Mouse (Mus musculus): Measurements from ENCODE around the gene Taar6. TPM values are rescaled to one million over a fixed set of nuclear protein-coding genes. Genes with fewer than 3 reads are reported as not detected.

Gene Taar6
- polyA plus RNA-seq, 1 experiment from 2014 or later, result not detected

- H3K27ac ChIP-seq (replicated peaks), result no peak overlapping the region
- DNase-seq (ENCODE audit: low spot score), result no peak
- no peak overlapping the region for H3K4me3 ChIP-seq
- 88% methylated on average over 6 of the region's 6 CpGs for WGBS
- no peaks in the 10 kb centered on the region for H3K36me3 ChIP-seq
- no peaks in the 10 kb centered on the region for H3K27me3 ChIP-seq (ENCODE audit: low read depth, poor library complexity, severe bottlenecking)
- H3K4me1 ChIP-seq, result no peaks in the 10 kb centered on the region
- H3K9me3 ChIP-seq (replicated peaks), result no peaks in the 10 kb centered on the region
Measured at GRCm38 (mm10) chr10:23964921-23965610, 20.4 kb downstream of the Taar6 start.

DNA sequence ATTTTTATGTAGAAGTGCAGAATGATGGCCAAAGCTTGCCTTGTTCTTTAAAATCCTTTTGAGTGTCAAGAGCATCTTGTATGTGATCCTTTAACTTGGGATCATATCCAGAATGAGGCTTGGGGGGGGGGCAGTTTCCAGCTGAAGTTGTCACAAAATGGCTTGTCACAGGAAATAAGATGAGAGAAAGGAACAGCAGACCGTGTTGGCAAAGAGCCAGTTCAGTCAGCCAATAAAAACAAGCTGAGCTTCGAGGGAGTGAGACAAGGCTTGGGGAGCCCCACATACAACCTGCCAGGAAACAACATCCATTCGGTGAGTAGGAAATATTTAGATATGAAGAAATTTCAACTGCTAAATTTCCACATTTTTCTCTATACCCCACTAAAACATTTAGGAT is 22.0 kb downstream of the Taar6 start:
- Histone ChIP-seq H3K27ac (replicated peaks) (no peak overlapping the region), H3K9me3 (replicated peaks) (no peaks in the 10 kb centered on the region), H3K27me3 (ENCODE audit: low read depth, poor library complexity, severe bottlenecking) (no peaks in the 10 kb centered on the region), H3K4me3 (no peak overlapping the region), H3K4me1 (no peaks in the 10 kb centered on the region), H3K36me3 (no peaks in the 10 kb centered on the region)
- 84% methylated on average over 3 of the region's 3 CpGs for WGBS
- DNase-seq (ENCODE audit: low spot score), result no peak

- Histone ChIP-seq H3K4me3 (no peak within 1 kb of the TSS), H3K4me1 (no peaks in the 10 kb centered on the region), H3K36me3 (no peaks in the 10 kb centered on the region), H3K9me3 (replicated peaks) (no peaks in the 10 kb centered on the region), H3K27ac (replicated peaks) (no peak within 1 kb of the TSS), H3K27me3 (ENCODE audit: low read depth, poor library complexity, severe bottlenecking) (no peaks in the 10 kb centered on the region)
- WGBS, result 95% methylated on average over 13 of the region's 13 CpGs
- no peak for DNase-seq (ENCODE audit: low spot score)
Measured at GRCm38 (mm10) chr10:23960444-23960915, 25.0 kb downstream of the Taar6 start, which contains the start of gene Taar4. Gene Taar4 (plus strand): TSS chr10:23960494.

DNA sequence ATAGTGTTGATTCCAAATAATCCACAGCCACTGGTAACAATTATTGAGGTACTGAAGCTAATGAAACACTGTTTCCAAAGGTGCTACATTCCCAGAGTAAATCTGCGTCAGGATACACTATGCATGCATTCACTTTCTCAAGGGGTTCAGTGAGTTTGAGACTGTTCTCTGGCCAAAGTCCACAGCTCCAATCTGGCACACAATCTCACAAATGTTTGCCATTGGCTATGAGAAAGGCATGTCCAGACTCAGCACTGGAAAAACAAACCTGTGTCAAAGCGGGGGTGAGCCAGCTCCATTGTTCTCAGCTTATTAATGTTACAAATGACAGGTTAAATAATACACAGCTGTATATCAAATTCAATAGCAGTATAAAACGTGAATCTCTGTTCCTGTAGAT is 26.4 kb downstream of the Taar6 start:
- Histone ChIP-seq H3K9me3 (replicated peaks) (no peaks in the 10 kb centered on the region), H3K4me3 (no peak overlapping the region), H3K36me3 (no peaks in the 10 kb centered on the region), H3K4me1 (no peaks in the 10 kb centered on the region), H3K27me3 (ENCODE audit: low read depth, poor library complexity, severe bottlenecking) (no peaks in the 10 kb centered on the region), H3K27ac (replicated peaks) (no peak overlapping the region)
- no peak for DNase-seq (ENCODE audit: low spot score)
- 70% methylated on average over 3 of the region's 3 CpGs for WGBS

- H3K27ac ChIP-seq (replicated peaks), result no peak overlapping the region
- DNase-seq (ENCODE audit: low spot score), result no peak
- no peaks in the 10 kb centered on the region for H3K4me1 ChIP-seq
- H3K27me3 ChIP-seq (ENCODE audit: low read depth, poor library complexity, severe bottlenecking), result no peaks in the 10 kb centered on the region
- H3K4me3 ChIP-seq, result no peak overlapping the region
- WGBS, result 88% methylated on average over 6 of the region's 6 CpGs
- no peaks in the 10 kb centered on the region for H3K9me3 ChIP-seq (replicated peaks)
- H3K36me3 ChIP-seq, result no peaks in the 10 kb centered on the region
Measured at GRCm38 (mm10) chr10:23951714-23952113, 33.7 kb downstream of the Taar6 start.

- H3K4me1 ChIP-seq, result no peaks in the 10 kb centered on the region
- DNase-seq (ENCODE audit: low spot score), result no peak
- H3K27ac ChIP-seq (replicated peaks), result no peak within 1 kb of the TSS
- H3K9me3 ChIP-seq (replicated peaks), result no peaks in the 10 kb centered on the region
- WGBS, result 88% methylated on average over 16 of the region's 16 CpGs
- no peak within 1 kb of the TSS for H3K4me3 ChIP-seq
- no peaks in the 10 kb centered on the region for H3K27me3 ChIP-seq (ENCODE audit: low read depth, poor library complexity, severe bottlenecking)
- H3K36me3 ChIP-seq, result no peaks in the 10 kb centered on the region
Measured at GRCm38 (mm10) chr10:23949508-23950005, 35.9 kb downstream of the Taar6 start, which contains the start of gene Taar3. Gene Taar3 (plus strand): TSS chr10:23949558.

GRCm38 (mm10) chr10:23948026-23948425 is 37.4 kb downstream of the Taar6 start:
- WGBS, result 81% methylated on average over 7 of the region's 7 CpGs
- H3K9me3 ChIP-seq (replicated peaks), result no peaks in the 10 kb centered on the region
- H3K36me3 ChIP-seq, result no peaks in the 10 kb centered on the region
- no peaks in the 10 kb centered on the region for H3K4me1 ChIP-seq
- no peak for DNase-seq (ENCODE audit: low spot score)
- H3K27me3 ChIP-seq (ENCODE audit: low read depth, poor library complexity, severe bottlenecking), result no peaks in the 10 kb centered on the region
- H3K4me3 ChIP-seq, result no peak overlapping the region
- H3K27ac ChIP-seq (replicated peaks), result no peak overlapping the region

DNA sequence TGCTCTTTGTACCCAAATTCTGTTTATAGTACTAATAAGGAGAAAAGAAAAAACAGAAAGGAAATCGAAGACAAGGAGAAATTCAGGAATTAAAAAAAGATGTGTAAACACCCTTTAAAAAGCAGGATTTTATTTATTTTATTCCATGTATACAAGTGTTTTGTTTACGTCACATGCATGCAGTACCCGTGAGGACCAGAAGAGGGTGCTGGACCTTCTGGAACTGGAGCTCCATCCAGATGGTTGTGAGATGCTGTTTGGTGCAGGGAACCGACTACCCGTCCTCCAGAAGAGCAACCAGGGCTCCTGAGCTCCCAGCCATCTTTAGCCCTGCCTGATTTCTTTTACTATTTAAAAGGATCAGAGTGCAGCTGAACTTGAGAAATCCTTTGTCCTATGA is 43.0 kb downstream of the Taar6 start:
- DNase-seq (ENCODE audit: low spot score), result no peak
- H3K36me3 ChIP-seq, result no peaks in the 10 kb centered on the region
- H3K27ac ChIP-seq (replicated peaks), result no peak overlapping the region
- H3K4me3 ChIP-seq, result no peak overlapping the region
- H3K4me1 ChIP-seq, result peaks cover 8% of the 10 kb centered on the region; the same call in 1 of the 2 replicates
- no peaks in the 10 kb centered on the region for H3K27me3 ChIP-seq (ENCODE audit: low read depth, poor library complexity, severe bottlenecking)
- 75% methylated on average over 5 of the region's 5 CpGs for WGBS
- no peaks in the 10 kb centered on the region for H3K9me3 ChIP-seq (replicated peaks)

GRCm38 (mm10) chr10:23938312-23938711 is 47.1 kb downstream of the Taar6 start, which contains the start of gene Taar2:
Gene Taar2 (plus strand): TSS chr10:23938572.
- WGBS, result 65% methylated on average over 6 of the region's 6 CpGs
- no peak for DNase-seq (ENCODE audit: low spot score)
- H3K27ac ChIP-seq (replicated peaks), result no peak within 1 kb of the TSS
- H3K4me1 ChIP-seq, result peaks cover 8% of the 10 kb centered on the region; the same call in 1 of the 2 replicates
- H3K36me3 ChIP-seq, result no peaks in the 10 kb centered on the region
- no peak within 1 kb of the TSS for H3K4me3 ChIP-seq
- H3K27me3 ChIP-seq (ENCODE audit: low read depth, poor library complexity, severe bottlenecking), result no peaks in the 10 kb centered on the region
- H3K9me3 ChIP-seq (replicated peaks), result no peaks in the 10 kb centered on the region

DNA sequence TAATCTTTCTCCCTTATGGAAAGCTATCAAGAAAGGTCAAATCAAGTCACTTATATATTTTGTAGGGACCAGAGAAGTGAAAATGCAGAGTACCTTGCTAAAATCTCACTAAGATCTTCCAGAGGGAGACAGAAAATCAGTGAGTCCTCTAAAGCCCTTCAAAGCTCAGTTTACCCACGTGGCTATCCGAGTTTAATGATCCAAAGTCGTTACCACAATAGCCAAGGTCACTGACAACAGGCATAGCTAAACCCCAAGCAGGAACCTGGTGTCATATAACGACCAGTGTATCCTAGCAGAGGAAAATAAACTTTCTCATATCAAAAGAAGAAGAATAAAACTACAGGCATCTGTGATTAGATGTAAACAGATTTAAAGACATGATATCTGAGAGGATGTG is 47.8 kb downstream of the Taar6 start:
- Histone ChIP-seq H3K27ac (replicated peaks) (no peak overlapping the region), H3K4me1 (peaks cover 8% of the 10 kb centered on the region; the same call in 1 of the 2 replicates), H3K4me3 (no peak overlapping the region), H3K9me3 (replicated peaks) (no peaks in the 10 kb centered on the region), H3K27me3 (ENCODE audit: low read depth, poor library complexity, severe bottlenecking) (no peaks in the 10 kb centered on the region), H3K36me3 (no peaks in the 10 kb centered on the region)
- WGBS, result 58% methylated on average over 4 of the region's 4 CpGs
- DNase-seq (ENCODE audit: low spot score), result no peak

Other genes with a start within 250 kb of the Taar6 start
- 112 and 145 TPM in 2 replicates for gene Rps12, start 198.4 kb downstream of the Taar6 start, polyA plus RNA-seq (2016; fragmentation: Nextera tagmentation; extraction: Ambion mirVana)
- gene Slc18b1, start 188.7 kb downstream of the Taar6 start, polyA plus RNA-seq (2016; fragmentation: Nextera tagmentation; extraction: Ambion mirVana), result 10.4 and 12.2 TPM in 2 replicates
- not detected in 2 replicates for gene Vnn3, start 134.2 kb downstream of the Taar6 start, polyA plus RNA-seq (2016; fragmentation: Nextera tagmentation; extraction: Ambion mirVana)
- 2.2 and 3.5 TPM in 2 replicates for gene Vnn1, start 91.0 kb downstream of the Taar6 start, polyA plus RNA-seq (2016; fragmentation: Nextera tagmentation; extraction: Ambion mirVana)
- gene Taar1, start 65.3 kb downstream of the Taar6 start, polyA plus RNA-seq (2016; fragmentation: Nextera tagmentation; extraction: Ambion mirVana), result not detected in 2 replicates
- not detected in 2 replicates for gene Taar2, start 47.1 kb downstream of the Taar6 start, polyA plus RNA-seq (2016; fragmentation: Nextera tagmentation; extraction: Ambion mirVana)
- not detected in 2 replicates for gene Taar3, start 36.1 kb downstream of the Taar6 start, polyA plus RNA-seq (2016; fragmentation: Nextera tagmentation; extraction: Ambion mirVana)
- gene Taar4, start 25.2 kb downstream of the Taar6 start, polyA plus RNA-seq (2016; fragmentation: Nextera tagmentation; extraction: Ambion mirVana), result not detected in 2 replicates
- gene Taar5, start 14.9 kb downstream of the Taar6 start, polyA plus RNA-seq (2016; fragmentation: Nextera tagmentation; extraction: Ambion mirVana), result not detected in 2 replicates
- gene Taar7a, start 7.8 kb upstream of the Taar6 start, polyA plus RNA-seq (2016; fragmentation: Nextera tagmentation; extraction: Ambion mirVana), result not detected in 2 replicates
- not detected in 2 replicates for gene Taar7b, start 14.3 kb upstream of the Taar6 start, polyA plus RNA-seq (2016; fragmentation: Nextera tagmentation; extraction: Ambion mirVana)
- gene Taar7d, start 41.6 kb upstream of the Taar6 start, polyA plus RNA-seq (2016; fragmentation: Nextera tagmentation; extraction: Ambion mirVana), result not detected in 2 replicates
- not detected in 2 replicates for gene Taar7e, start 52.0 kb upstream of the Taar6 start, polyA plus RNA-seq (2016; fragmentation: Nextera tagmentation; extraction: Ambion mirVana)
- gene Taar7f, start 63.9 kb upstream of the Taar6 start, polyA plus RNA-seq (2016; fragmentation: Nextera tagmentation; extraction: Ambion mirVana), result not detected in 2 replicates
- not detected in 2 replicates for gene Taar8a, start 90.9 kb upstream of the Taar6 start, polyA plus RNA-seq (2016; fragmentation: Nextera tagmentation; extraction: Ambion mirVana)
- gene Taar8b, start 106.6 kb upstream of the Taar6 start, polyA plus RNA-seq (2016; fragmentation: Nextera tagmentation; extraction: Ambion mirVana), result not detected in 2 replicates
- gene Taar8c, start 116.3 kb upstream of the Taar6 start, polyA plus RNA-seq (2016; fragmentation: Nextera tagmentation; extraction: Ambion mirVana), result not detected in 2 replicates
- 0.11 TPM in 1 of 2 replicates, not detected in the other for gene Taar9, start 123.9 kb upstream of the Taar6 start, polyA plus RNA-seq (2016; fragmentation: Nextera tagmentation; extraction: Ambion mirVana)
- 52.7 and 72.1 TPM in 2 replicates for gene Stx7, start 163.7 kb upstream of the Taar6 start, polyA plus RNA-seq (2016; fragmentation: Nextera tagmentation; extraction: Ambion mirVana)
- 3.7 and 5.5 TPM in 2 replicates for gene Moxd1, start 237.9 kb upstream of the Taar6 start, polyA plus RNA-seq (2016; fragmentation: Nextera tagmentation; extraction: Ambion mirVana)

Measured in midbrain, embryonic 10.5 days (tissue).